Mouse (Mus musculus) MEL (cell line): ENCODE results near the gene Cyp2d22. TPM values are rescaled to one million over a fixed set of nuclear protein-coding genes. Genes with fewer than 3 reads are reported as not detected.

Experiments used
- DNase-seq: peaks from one replicate; pipeline ENCODE4 v3.0.0; 2011; ENCODE audit warnings: low read depth, low spot score
- H3K27ac ChIP-seq: 2 replicates; pipeline ENCODE4 v1.5.1; 2012; ENCODE audit warnings: low read depth, mild to moderate bottlenecking, control low read depth, low read length, moderate library complexity; ENCODE audit not compliant: control insufficient read depth
- H3K27me3 ChIP-seq, 2 experiments: fragments of 150-350 bp in 1 of 2; sonication (generic) in 1 of 2; 2 replicates each; pipeline ENCODE4 v1.6.1; 2012; ENCODE audit warnings: low read length in 2 of 2, mild to moderate bottlenecking in 2 of 2, improper control_type of control experiment in 1 of 2, moderate library complexity in 1 of 2; ENCODE audit not compliant: insufficient read depth in 2 of 2, control insufficient read depth in 1 of 2
- H3K36me3 ChIP-seq, 2 experiments: 2 replicates each; pipeline ENCODE4 v1.6.1; 2012 to 2014; ENCODE audit warnings: low read length in 2 of 2, improper control_type of control experiment in 1 of 2, inconsistent platforms in 1 of 2, mild to moderate bottlenecking in 1 of 2; ENCODE audit not compliant: insufficient read depth in 2 of 2, control insufficient read depth in 1 of 2
- H3K4me1 ChIP-seq, 2 experiments: fragments of 150-350 bp in 1 of 2; sonication (generic) in 1 of 2; 2 replicates each; pipeline ENCODE4 v1.6.1; 2012; ENCODE audit warnings: low read length in 2 of 2, improper control_type of control experiment in 1 of 2, mild to moderate bottlenecking in 1 of 2; ENCODE audit not compliant: insufficient read depth in 2 of 2, control insufficient read depth in 1 of 2
- H3K4me3 ChIP-seq, 2 experiments: fragments of 150-350 bp in 1 of 2; sonication (generic) in 1 of 2; 2 replicates each; pipeline ENCODE4 v1.5.1; 2012; ENCODE audit warnings: low read depth in 2 of 2, low read length in 2 of 2, mild to moderate bottlenecking in 2 of 2, moderate library complexity in 2 of 2, control low read depth in 1 of 2, improper control_type of control experiment in 1 of 2; ENCODE audit not compliant: control insufficient read depth in 1 of 2, insufficient read depth in 1 of 2
- H3K79me2 ChIP-seq: 2 replicates; pipeline ENCODE4 v1.6.1; 2012; ENCODE audit warnings: mild to moderate bottlenecking, low read length, moderate library complexity; ENCODE audit not compliant: control insufficient read depth, poor library complexity, insufficient read depth
- H3K9ac ChIP-seq: 2 replicates; pipeline ENCODE4 v1.6.1; 2012; ENCODE audit warnings: low read depth, mild to moderate bottlenecking, control low read depth, low read length, moderate library complexity; ENCODE audit not compliant: control insufficient read depth, poor library complexity, severe bottlenecking
- H3K9me3 ChIP-seq: fragments of 150-350 bp; sonication (generic); replicated peaks from 2 replicates; pipeline ENCODE4 v1.6.1; 2012; ENCODE audit warnings: mild to moderate bottlenecking, low read length, improper control_type of control experiment, moderate library complexity; ENCODE audit not compliant: insufficient read depth
- BHLHE40 ChIP-seq: IDR thresholded peaks from 2 replicates; pipeline ENCODE4 v1.6.1; 2012; ENCODE audit warnings: low read depth, mild to moderate bottlenecking, inconsistent platforms, low read length, improper control_type of control experiment, borderline replicate concordance
- CHD1 ChIP-seq: IDR thresholded peaks from 2 replicates; pipeline ENCODE4 v1.6.1; 2012; ENCODE audit warnings: low read depth, mild to moderate bottlenecking, inconsistent platforms, low read length, improper control_type of control experiment
- CHD2 ChIP-seq: IDR thresholded peaks from 2 replicates; pipeline ENCODE4 v1.6.1; 2011; ENCODE audit warnings: low read length, improper control_type of control experiment
- CTCF ChIP-seq, 3 experiments: IDR thresholded peaks in 2 of 3; conservative IDR thresholded peaks in 1 of 3; 2 replicates each; pipeline ENCODE4 v1.5.1; 2011 to 2012; ENCODE audit warnings: low read length in 3 of 3, low read depth in 2 of 3, mild to moderate bottlenecking in 2 of 3, improper control_type of control experiment in 1 of 3, inconsistent platforms in 1 of 3, mixed read lengths in 1 of 3, moderate library complexity in 1 of 3; ENCODE audit not compliant: control insufficient read depth in 1 of 3, insufficient read depth in 1 of 3, poor library complexity in 1 of 3, severe bottlenecking in 1 of 3
- E2F4 ChIP-seq: IDR thresholded peaks from 2 replicates; pipeline ENCODE4 v1.6.1; 2011; ENCODE audit warnings: low read depth, low read length, improper control_type of control experiment, borderline replicate concordance
- ELF1 ChIP-seq: IDR thresholded peaks from 2 replicates; pipeline ENCODE4 v1.6.1; 2014; ENCODE audit warnings: low read depth, mild to moderate bottlenecking, inconsistent platforms, low read length, improper control_type of control experiment, moderate library complexity
- EP300 ChIP-seq, 2 experiments: IDR thresholded peaks; 2 replicates each; pipeline ENCODE4 v1.6.1; 2011; ENCODE audit warnings: improper control_type of control experiment in 2 of 2, low read length in 2 of 2, low read depth in 1 of 2, mild to moderate bottlenecking in 1 of 2
- ETS1 ChIP-seq: IDR thresholded peaks from 2 replicates; pipeline ENCODE4 v1.6.1; 2012; ENCODE audit warnings: low read depth, mild to moderate bottlenecking, inconsistent platforms, low read length, improper control_type of control experiment, moderate library complexity
- GABPA ChIP-seq: IDR thresholded peaks from 2 replicates; pipeline ENCODE4 v1.6.1; 2012; ENCODE audit warnings: low read depth, mild to moderate bottlenecking, inconsistent platforms, low read length, improper control_type of control experiment, moderate library complexity
- GATA1 ChIP-seq: IDR thresholded peaks from 2 replicates; pipeline ENCODE4 v1.6.1; 2011; ENCODE audit warnings: low read depth, low read length, improper control_type of control experiment
- HCFC1 ChIP-seq: IDR thresholded peaks from 2 replicates; pipeline ENCODE4 v1.6.1; 2012; ENCODE audit warnings: low read depth, mild to moderate bottlenecking, inconsistent platforms, low read length, improper control_type of control experiment, moderate library complexity
- MAFK ChIP-seq: IDR thresholded peaks from 2 replicates; pipeline ENCODE4 v1.6.1; 2011; ENCODE audit warnings: low read depth, mild to moderate bottlenecking, low read length, improper control_type of control experiment, borderline replicate concordance
- MAX ChIP-seq: IDR thresholded peaks from 2 replicates; pipeline ENCODE4 v1.6.1; 2011; ENCODE audit warnings: low read length, improper control_type of control experiment
- MAZ ChIP-seq: IDR thresholded peaks from 2 replicates; pipeline ENCODE4 v1.6.1; 2012; ENCODE audit warnings: low read depth, mild to moderate bottlenecking, inconsistent platforms, low read length, improper control_type of control experiment
- MEF2A ChIP-seq: IDR thresholded peaks from 2 replicates; pipeline ENCODE4 v1.6.1; 2014; ENCODE audit warnings: low read depth, mild to moderate bottlenecking, inconsistent platforms, low read length, improper control_type of control experiment; ENCODE audit not compliant: poor library complexity, insufficient replicate concordance, severe bottlenecking; ENCODE audit errors: extremely low read depth
- MXI1 ChIP-seq: IDR thresholded peaks from 2 replicates; pipeline ENCODE4 v1.6.1; 2011; ENCODE audit warnings: mild to moderate bottlenecking, low read depth, low read length, improper control_type of control experiment
- MYB ChIP-seq: IDR thresholded peaks from 2 replicates; pipeline ENCODE4 v1.6.1; 2011; ENCODE audit warnings: mild to moderate bottlenecking, low read depth, low read length, improper control_type of control experiment
- MYC ChIP-seq: IDR thresholded peaks from 2 replicates; pipeline ENCODE4 v1.6.1; 2011; ENCODE audit warnings: low read depth, mild to moderate bottlenecking, low read length, improper control_type of control experiment, moderate library complexity
- NELFE ChIP-seq: IDR thresholded peaks from 2 replicates; pipeline ENCODE4 v1.6.1; 2011; ENCODE audit warnings: low read depth, low read length, improper control_type of control experiment
- NRF1 ChIP-seq: IDR thresholded peaks from 2 replicates; pipeline ENCODE4 v1.6.1; 2014; ENCODE audit warnings: low read depth, mild to moderate bottlenecking, inconsistent platforms, low read length, improper control_type of control experiment, moderate library complexity; ENCODE audit not compliant: poor library complexity, insufficient read depth, severe bottlenecking
- POLR2A ChIP-seq, 2 experiments: IDR thresholded peaks; 2 replicates each; pipeline ENCODE4 v1.6.1; 2011 to 2012; ENCODE audit warnings: low read length in 2 of 2, mild to moderate bottlenecking in 2 of 2, control low read depth in 1 of 2, improper control_type of control experiment in 1 of 2, low read depth in 1 of 2, moderate library complexity in 1 of 2; ENCODE audit not compliant: control insufficient read depth in 1 of 2, insufficient read depth in 1 of 2, poor library complexity in 1 of 2
- POLR2AphosphoS5 ChIP-seq: IDR thresholded peaks from 2 replicates; pipeline ENCODE4 v1.6.1; 2012; ENCODE audit warnings: low read depth, borderline replicate concordance, mild to moderate bottlenecking, inconsistent platforms, low read length, moderate library complexity, mixed read lengths
- RAD21 ChIP-seq: IDR thresholded peaks from 2 replicates; pipeline ENCODE4 v1.6.1; 2011; ENCODE audit warnings: mild to moderate bottlenecking, low read depth, low read length, improper control_type of control experiment
- RCOR1 ChIP-seq: IDR thresholded peaks from 2 replicates; pipeline ENCODE4 v1.6.1; 2012; ENCODE audit warnings: low read depth, mild to moderate bottlenecking, inconsistent platforms, low read length, improper control_type of control experiment
- SIN3A ChIP-seq: IDR thresholded peaks from 2 replicates; pipeline ENCODE4 v1.6.1; 2012; ENCODE audit warnings: low read length, improper control_type of control experiment, inconsistent platforms
- SMC3 ChIP-seq: IDR thresholded peaks from 2 replicates; pipeline ENCODE4 v1.6.1; 2011; ENCODE audit warnings: low read depth, low read length, improper control_type of control experiment
- TAL1 ChIP-seq: IDR thresholded peaks from 2 replicates; pipeline ENCODE4 v1.6.1; 2012; ENCODE audit warnings: mild to moderate bottlenecking, inconsistent platforms, low read length, moderate library complexity, mixed read lengths
- TBP ChIP-seq: IDR thresholded peaks from 2 replicates; pipeline ENCODE4 v1.8.0; 2011; ENCODE audit warnings: low read depth, low read length, improper control_type of control experiment
- TCF12 ChIP-seq: IDR thresholded peaks from 2 replicates; pipeline ENCODE4 v1.6.1; 2014; ENCODE audit warnings: low read depth, mild to moderate bottlenecking, inconsistent platforms, low read length, improper control_type of control experiment, moderate library complexity
- UBTF ChIP-seq: IDR thresholded peaks from 2 replicates; pipeline ENCODE4 v1.6.1; 2012; ENCODE audit warnings: low read depth, mild to moderate bottlenecking, inconsistent platforms, low read length, improper control_type of control experiment, moderate library complexity, borderline replicate concordance; ENCODE audit not compliant: insufficient read depth
- USF1 ChIP-seq: IDR thresholded peaks from 2 replicates; pipeline ENCODE4 v1.6.1; 2014; ENCODE audit warnings: low read depth, mild to moderate bottlenecking, inconsistent platforms, low read length, improper control_type of control experiment, moderate library complexity
- USF2 ChIP-seq, 2 experiments: IDR thresholded peaks; 2 replicates each; pipeline ENCODE4 v1.6.1; 2011 to 2012; ENCODE audit warnings: improper control_type of control experiment in 2 of 2, low read length in 2 of 2, borderline replicate concordance in 1 of 2, inconsistent platforms in 1 of 2, low read depth in 1 of 2, mild to moderate bottlenecking in 1 of 2; ENCODE audit not compliant: insufficient read depth in 1 of 2
- ZC3H11A ChIP-seq: IDR thresholded peaks from 2 replicates; pipeline ENCODE4 v1.6.1; 2012; ENCODE audit warnings: low read depth, mild to moderate bottlenecking, inconsistent platforms, low read length, improper control_type of control experiment
- ZKSCAN1 ChIP-seq: IDR thresholded peaks from 2 replicates; pipeline ENCODE4 v1.6.1; 2012; ENCODE audit warnings: low read depth, mild to moderate bottlenecking, inconsistent platforms, low read length, improper control_type of control experiment, moderate library complexity
- ZMIZ1 ChIP-seq: IDR thresholded peaks from 2 replicates; pipeline ENCODE4 v1.6.1; 2012; ENCODE audit warnings: low read depth, mild to moderate bottlenecking, inconsistent platforms, low read length, improper control_type of control experiment, moderate library complexity
- ZNF384 ChIP-seq: IDR thresholded peaks from 2 replicates; pipeline ENCODE4 v1.6.1; 2012; ENCODE audit warnings: low read depth, mild to moderate bottlenecking, inconsistent platforms, low read length, improper control_type of control experiment
- polyA plus RNA-seq, 2 experiments: library from polyadenylated mRNA; stranded (reverse) in 1 of 2; unstranded in 1 of 2; fragments of >175 nt in 1 of 2; fragments of >200 nt in 1 of 2; gene quantifications; 2 replicates each; pipeline versions ENCODE4 v1.2.1 to v1.2.4; 2012; ENCODE audit warnings: low replicate concordance in 2 of 2, low read depth in 1 of 2; ENCODE audit not compliant: insufficient read length in 2 of 2, insufficient read depth in 1 of 2, missing spikeins in 1 of 2
- total RNA-seq: library from RNA; depleted of rRNA; stranded (reverse); fragments of 300-350 nt; gene quantifications from 2 replicates; pipeline ENCODE4 v1.2.3, GENCODE M21; 2012

Cyp2d22 gene
- total and polyA plus RNA-seq, 3 experiments: 0.10 TPM; not detected in 2

GRCm38 (mm10) chr15:82338593-82339112, 41.4 kb downstream of the Cyp2d22 start, which contains the start of the genes Naga, Pheta2 and Smdt1:
Naga (minus strand) TSS chr15:82338925.
Pheta2 (plus strand) TSS chr15:82338942.
Smdt1 (plus strand) TSS chr15:82338959.
- Histone ChIP-seq H3K9me3 (no peaks in the 10 kb centered on the region), H3K79me2 (peaks cover 25% of the 10 kb centered on the region), H3K27ac (peak within 1 kb of the TSS; percentile 98), H3K9ac (peak within 1 kb of the TSS; percentile 94), H3K27me3 (no peaks in the 10 kb centered on the region), H3K36me3 (peaks cover 0 to 27% of the 10 kb centered on the region in 2 experiments; a peak in 2 of 4 replicates), H3K4me1 (peaks cover 16 to 32% of the 10 kb centered on the region in 2 experiments), H3K4me3 (peak within 1 kb of the TSS; percentile 79 to 83)
- peak; percentile 99 for DNase-seq
- TF ChIP-seq TBP: no peak
- 0 out of 2 replicates have a peak, but pooled peaks have one; percentile 41 for TF ChIP-seq MAX
- no peak for TF ChIP-seq CHD2
- TF ChIP-seq MEF2A: no peak
- TF ChIP-seq CHD1: no peak
- TF ChIP-seq CTCF (IDR thresholded peaks at IDR 0.05 in 2 of 3, conservative IDR thresholded peaks at IDR 0.05 in 1 of 3; ENCODE audit: control insufficient read depth in 1 of 3, insufficient read depth in 1 of 3, low read depth in 2 of 3, low read length in 3 of 3, poor library complexity in 1 of 3, severe bottlenecking in 1 of 3): 0 out of 6 replicates have a peak, but pooled peaks of 1 of the 3 experiments have one; percentile 9
- TF ChIP-seq TAL1: no peak
- no peak for TF ChIP-seq MAFK
- TF ChIP-seq TCF12: no peak; the same call in 1 of the 2 replicates
- 0 out of 2 replicates have a peak, but pooled peaks have one; percentile 27 for TF ChIP-seq MAZ
- no peak for TF ChIP-seq MYC
- no peak for TF ChIP-seq ZNF384
- peak in 1 of 2 experiments; percentile 61; a peak in 2 of 4 replicates for TF ChIP-seq POLR2A (IDR thresholded peaks at IDR 0.05; ENCODE audit: control insufficient read depth in 1 of 2, insufficient read depth in 1 of 2, low read depth in 1 of 2, low read length in 2 of 2, poor library complexity in 1 of 2)
- peak; percentile 50; the same call in 1 of the 2 replicates for TF ChIP-seq NRF1
- TF ChIP-seq E2F4: no peak
- peak; percentile 45 for TF ChIP-seq NELFE
- TF ChIP-seq ETS1: no peak
- TF ChIP-seq MXI1: peak; percentile 41; the same call in 1 of the 2 replicates
- TF ChIP-seq GABPA: no peak
- no peak for TF ChIP-seq RAD21
- TF ChIP-seq ZMIZ1: 0 out of 2 replicates have a peak, but pooled peaks have one; percentile 70
- TF ChIP-seq EP300 (IDR thresholded peaks at IDR 0.05; ENCODE audit: low read depth in 1 of 2, low read length in 2 of 2): no peak
- TF ChIP-seq RCOR1: no peak
- TF ChIP-seq ZKSCAN1: no peak
- TF ChIP-seq MYB: no peak
- TF ChIP-seq USF2 (IDR thresholded peaks at IDR 0.05; ENCODE audit: borderline replicate concordance in 1 of 2, insufficient read depth in 1 of 2, low read depth in 1 of 2, low read length in 2 of 2): no peak
- TF ChIP-seq ELF1: peak; percentile 50; the same call in 1 of the 2 replicates
- no peak for TF ChIP-seq SMC3
- TF ChIP-seq UBTF: no peak
- TF ChIP-seq SIN3A: peak; percentile 64
- TF ChIP-seq POLR2AphosphoS5: no peak
- TF ChIP-seq ZC3H11A: no peak
- no peak for TF ChIP-seq GATA1
- TF ChIP-seq USF1: peak; percentile 70
- TF ChIP-seq HCFC1: no peak
- TF ChIP-seq BHLHE40: peak; percentile 74; the same call in 1 of the 2 replicates
